ENCODE assay signal across 8 mouse cellular contexts in genomic region chr7:83794006-83794683, GRCm38 (mm10). TPM values are rescaled to one million over a fixed set of nuclear protein-coding genes. Genes with fewer than 3 reads are reported as not detected.
A peak's percentile ranks its signal among the peaks of the same experiment; 100 is the strongest.
DNase-seq lines count a peak whose midpoint lies in the region; ATAC-seq and TF ChIP-seq lines count a peak whose summit lies in the region.

No protein-coding gene starts in this region.

- H3K4me2 ChIP-seq in lung, embryonic 15.5 days = peak overlapping the region; percentile 40; the same call in 1 of the 2 replicates
- peak overlapping the region; percentile 46 for H3K4me2 ChIP-seq in hindbrain, embryonic 13.5 days
- H3K4me2 ChIP-seq in myocyte (ENCODE audit: low read depth) = peak overlapping the region; percentile 30

- peaks cover 10% of the 10 kb centered on the region for H3K4me1 ChIP-seq in heart, embryonic 10.5 days
- H3K4me1 ChIP-seq in lung, embryonic 15.5 days = peaks cover 11% of the 10 kb centered on the region; the same call in 1 of the 2 replicates
- no peaks in the 10 kb centered on the region for H3K4me1 ChIP-seq in lung, adult 2 months (ENCODE audit: control insufficient read depth, insufficient read depth, low read length)
- H3K4me1 ChIP-seq in hindbrain, embryonic 13.5 days (replicated peaks) = peaks cover 8% of the 10 kb centered on the region; the same call in 1 of the 2 replicates

- DNase-seq in heart, embryonic 10.5 days (ENCODE audit: low spot score) = no peak
- DNase-seq in heart, adult 11 months = no peak
- DNase-seq in lung, adult 2 months = no peak
- DNase-seq in natural killer cell, adult 2 months (ENCODE audit: low spot score in 2 of 2) = no peak
- DNase-seq in liver = no peak

- peak overlapping the region; percentile 33 for H3K4me3 ChIP-seq in heart, embryonic 10.5 days
- H3K4me3 ChIP-seq in lung, embryonic 15.5 days = no peak overlapping the region
- H3K4me3 ChIP-seq in lung, adult 2 months (replicated peaks; ENCODE audit: extremely low read depth, low read depth, low read length) = no peak overlapping the region
- 0 out of 2 replicates have a peak overlapping the region, but pooled peaks have one; percentile 4 for H3K4me3 ChIP-seq in hindbrain, embryonic 13.5 days
- no peak overlapping the region for H3K4me3 ChIP-seq in myocyte

- H3K9ac ChIP-seq in lung, embryonic 15.5 days = no peak overlapping the region
- peak overlapping the region; percentile 46; the same call in 1 of the 2 replicates for H3K9ac ChIP-seq in hindbrain, embryonic 13.5 days

- ATAC-seq in lung, embryonic 15.5 days (ENCODE audit: borderline replicate concordance, extremely low read depth, low FRiP score, low TSS enrichment) = no peak
- ATAC-seq in hindbrain, embryonic 13.5 days (ENCODE audit: low FRiP score) = peak; percentile 58

- no peaks in the 10 kb centered on the region for H3K36me3 ChIP-seq in heart, embryonic 10.5 days
- H3K36me3 ChIP-seq in lung, embryonic 15.5 days = no peaks in the 10 kb centered on the region
- H3K36me3 ChIP-seq in hindbrain, embryonic 13.5 days = no peaks in the 10 kb centered on the region
- no peaks in the 10 kb centered on the region for H3K36me3 ChIP-seq in myocyte (ENCODE audit: control insufficient read depth, insufficient read depth)

- no peak overlapping the region for H3ac ChIP-seq in myocyte (ENCODE audit: control insufficient read depth, insufficient read length)

- H3K79me2 ChIP-seq in myocyte (ENCODE audit: control insufficient read depth, insufficient read depth) = no peaks in the 10 kb centered on the region

- H3K27me3 ChIP-seq in heart, embryonic 10.5 days (ENCODE audit: insufficient read depth, poor library complexity, severe bottlenecking) = no peaks in the 10 kb centered on the region
- H3K27me3 ChIP-seq in lung, embryonic 15.5 days = no peaks in the 10 kb centered on the region
- no peaks in the 10 kb centered on the region for H3K27me3 ChIP-seq in hindbrain, embryonic 13.5 days
- H3K27me3 ChIP-seq in myocyte (ENCODE audit: control insufficient read depth, insufficient read depth, insufficient read length) = no peaks in the 10 kb centered on the region

- H3K9me3 ChIP-seq in heart, embryonic 10.5 days = no peaks in the 10 kb centered on the region
- no peaks in the 10 kb centered on the region for H3K9me3 ChIP-seq in lung, embryonic 15.5 days
- H3K9me3 ChIP-seq in hindbrain, embryonic 13.5 days = no peaks in the 10 kb centered on the region

- no peak for TF ChIP-seq CTCF in lung, adult 2 months (IDR thresholded peaks at IDR 0.05; ENCODE audit: insufficient read depth, low read length)

- H3K27ac ChIP-seq in heart, embryonic 10.5 days = peak overlapping the region; percentile 29; the same call in 1 of the 2 replicates
- H3K27ac ChIP-seq in lung, embryonic 15.5 days = no peak overlapping the region
- H3K27ac ChIP-seq in hindbrain, embryonic 13.5 days = no peak overlapping the region

- 31% methylated on average over 11 of the region's 11 CpGs for WGBS in heart, embryonic 10.5 days
- WGBS in lung, embryonic 15.5 days = 31% methylated on average over 11 of the region's 11 CpGs
- WGBS in lung, adult 2 months = 49% methylated on average over 11 of the region's 11 CpGs
- WGBS in hindbrain, embryonic 13.5 days = 43% methylated on average over 11 of the region's 11 CpGs

- TF ChIP-seq POLR2A in lung, adult 2 months (IDR thresholded peaks at IDR 0.05; ENCODE audit: borderline replicate concordance, extremely low read depth, low read depth, low read length) = no peak
- TF ChIP-seq POLR2A in myocyte (IDR thresholded peaks at IDR 0.05; ENCODE audit: insufficient read length, low read depth) = no peak

TF ChIP-seq in myocyte, 11 proteins besides CTCF, POLR2A, EP300 and RAD21:
- TF ChIP-seq MAX (IDR thresholded peaks at IDR 0.05; ENCODE audit: low read depth) (no peak), E2F4 (IDR thresholded peaks at IDR 0.05; ENCODE audit: insufficient read depth) (no peak), SRF (IDR thresholded peaks at IDR 0.05; ENCODE audit: control insufficient read depth, insufficient read length, low read depth) (no peak), POLR2AphosphoS2 (IDR thresholded peaks at IDR 0.05; ENCODE audit: insufficient read length, low read depth) (no peak), REST (IDR thresholded peaks at IDR 0.05; ENCODE audit: insufficient read depth, insufficient read length) (no peak), MYOD1 (IDR thresholded peaks at IDR 0.05; ENCODE audit: control insufficient read depth in 1 of 3, insufficient read length in 2 of 3, low read depth in 2 of 3) (no peak), MYOG (IDR thresholded peaks at IDR 0.05; ENCODE audit: control insufficient read depth in 1 of 3, insufficient read depth in 1 of 3, insufficient read length in 2 of 3, low read depth in 2 of 3) (no peak), CEBPB (IDR thresholded peaks at IDR 0.05; ENCODE audit: insufficient read depth, poor library complexity, severe bottlenecking) (no peak), TCF12 (IDR thresholded peaks at IDR 0.05; ENCODE audit: insufficient read depth, poor library complexity, severe bottlenecking) (no peak), TCF3 (IDR thresholded peaks at IDR 0.05; ENCODE audit: insufficient read length, low read depth) (no peak), USF1 (IDR thresholded peaks at IDR 0.05; ENCODE audit: low read depth) (no peak)

RNA-seq across cellular contexts. Expression of gene Cfap161, which starts 0.5 kb away (rescaled TPM):
- polyA plus RNA-seq in heart, embryonic 10.5 days (2016; fragmentation: Nextera tagmentation; extraction: Ambion mirVana) = 1.1 and 3.7 TPM in 2 replicates
- 3.1 and 3.2 TPM in 2 replicates for polyA plus RNA-seq in lung, embryonic 15.5 days (2015; fragmentation: Nextera tagmentation; extraction: Ambion mirVana)
- 2.3 and 3.3 TPM in 2 replicates for polyA plus RNA-seq in lung, adult 2 months (2012; rRNA removed)
- polyA plus RNA-seq in hindbrain, embryonic 13.5 days (2015; fragmentation: Nextera tagmentation; extraction: Ambion mirVana) = 0.87 and 1.6 TPM in 2 replicates
- 0.08 TPM for polyA plus RNA-seq in myocyte (2012; fragmentation: generic; extraction: Trizol)

RNA-seq across cellular contexts. Expression of gene Il16, which starts 48.6 kb away (rescaled TPM):
- 1.7 and 2.0 TPM in 2 replicates for polyA plus RNA-seq in heart, embryonic 10.5 days (2016; fragmentation: Nextera tagmentation; extraction: Ambion mirVana)
- polyA plus RNA-seq in lung, embryonic 15.5 days (2015; fragmentation: Nextera tagmentation; extraction: Ambion mirVana) = 3.7 and 5.5 TPM in 2 replicates
- 12.0 and 15.7 TPM in 2 replicates for polyA plus RNA-seq in lung, adult 2 months (2012; rRNA removed)
- polyA plus RNA-seq in hindbrain, embryonic 13.5 days (2015; fragmentation: Nextera tagmentation; extraction: Ambion mirVana) = 1.4 and 1.6 TPM in 2 replicates
- 0.11 TPM for polyA plus RNA-seq in myocyte (2012; fragmentation: generic; extraction: Trizol)

Comparison
In these comparisons a context has a peak if more than half of its experiments do, and no peak if none do; other contexts are left out.
1. H3K4me3 ChIP-seq: peak in heart, embryonic 10.5 days (single experiment) and hindbrain, embryonic 13.5 days (single experiment); none in lung, embryonic 15.5 days (single experiment), lung, adult 2 months (single experiment) and myocyte (single experiment).
2. Peak in every context shown above with its lines, with median percentiles within 50 percentile points of each other: H3K4me2 ChIP-seq.